Mouse (Mus musculus) forebrain, embryonic 16.5 days (tissue): ENCODE measurements around the gene Maea. TPM values are rescaled to one million over a fixed set of nuclear protein-coding genes. Genes with fewer than 3 reads are reported as not detected.

Experiments
- ATAC-seq: fragments of 200-750 bp; cut with Nextera tagmentation; 2 replicates; pipeline ENCODE4 v1.8.0; 2017; ENCODE audit warnings: mild to moderate bottlenecking, moderate library complexity
- H3K27ac ChIP-seq: fragments of 300-500 bp; sonication (generic); 2 replicates; pipeline ENCODE4 v1.5.1; 2014; ENCODE audit warnings: low read length, control low read depth
- H3K27me3 ChIP-seq: fragments of 300-500 bp; sonication (generic); replicated peaks from 2 replicates; pipeline ENCODE4 v1.6.1; 2014; ENCODE audit warnings: low read length; ENCODE audit not compliant: control insufficient read depth, insufficient read depth
- H3K36me3 ChIP-seq: fragments of 300-500 bp; sonication (generic); 2 replicates; pipeline ENCODE4 v1.6.1; 2014; ENCODE audit not compliant: control insufficient read depth, insufficient read depth
- H3K4me1 ChIP-seq: fragments of 300-500 bp; sonication (generic); replicated peaks from 2 replicates; pipeline ENCODE4 v1.6.1; 2014; ENCODE audit warnings: low read length; ENCODE audit not compliant: control insufficient read depth, insufficient read depth
- H3K4me2 ChIP-seq: fragments of 300-500 bp; sonication (generic); 2 replicates; pipeline ENCODE4 v1.6.1; 2014; ENCODE audit warnings: mild to moderate bottlenecking, low read length, control low read depth
- H3K4me3 ChIP-seq: fragments of 300-500 bp; sonication (generic); replicated peaks from 2 replicates; pipeline ENCODE4 v1.5.1; 2014; ENCODE audit warnings: mild to moderate bottlenecking, low read length, control low read depth
- H3K9ac ChIP-seq: fragments of 300-500 bp; sonication (generic); replicated peaks from 2 replicates; pipeline ENCODE4 v1.6.1; 2014; ENCODE audit warnings: low read depth, low read length, control low read depth
- H3K9me3 ChIP-seq: fragments of 300-500 bp; sonication (generic); 2 replicates; pipeline ENCODE4 v1.6.1; 2016; ENCODE audit warnings: low read length; ENCODE audit not compliant: control insufficient read depth
- WGBS: fragments of 180-500 bp; shearing (Covaris S2); extraction: QIAGEN DNeasy Blood & Tissue Kit; methylation state at CpG from one replicate; pipeline ENCODE4 v1.1.7; 2014; 5-methylcytosine and 5-hydroxymethylcytosine counted together
- polyA plus RNA-seq: library from polyadenylated mRNA; unstranded; fragments of >200 nt; fragmentation: Nextera tagmentation; extraction: Ambion mirVana; gene quantifications from 2 replicates; pipeline ENCODE4 v1.2.1, GENCODE M21; 2015

The Maea gene
- polyA plus RNA-seq, 1 experiment from 2014 or later = 106 TPM

DNA sequence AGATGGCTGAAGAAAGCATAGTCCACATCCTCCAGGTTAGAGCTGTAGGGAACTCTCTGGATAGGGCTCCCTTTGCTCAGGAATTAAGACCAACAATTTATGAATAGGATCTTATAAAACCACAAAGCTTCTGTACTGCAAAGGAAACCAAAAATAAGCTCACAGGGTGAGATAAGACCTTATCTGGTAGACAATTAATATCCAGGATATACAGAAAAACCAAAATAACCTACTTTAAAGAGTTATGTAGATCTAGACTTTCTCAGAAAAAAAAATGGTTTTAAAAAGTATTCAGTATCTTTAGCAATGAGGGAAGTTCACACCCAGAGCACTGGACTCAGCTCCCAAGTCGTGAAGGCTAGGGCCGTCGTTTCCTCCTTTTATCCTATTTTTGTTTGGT, 85.0 kb downstream of the Maea start:
- H3K36me3 ChIP-seq = 0 out of 2 replicates have a peak, but pooled peaks cover 2% of the 10 kb centered on the region
- H3K27me3 ChIP-seq = 0 out of 2 replicates have a peak, but pooled peaks cover 4% of the 10 kb centered on the region
- H3K4me2 ChIP-seq = no peak overlapping the region
- no peak overlapping the region for H3K27ac ChIP-seq
- WGBS = 84% methylated on average over 3 of the region's 3 CpGs
- no peaks in the 10 kb centered on the region for H3K9me3 ChIP-seq
- ATAC-seq = no peak
- no peaks in the 10 kb centered on the region for H3K4me1 ChIP-seq
- H3K9ac ChIP-seq = no peak overlapping the region
- no peak overlapping the region for H3K4me3 ChIP-seq

Other genes starting within 250 kb of the Maea start
- not detected in 2 replicates for gene Slc5a1, start 231.3 kb upstream of the Maea start, polyA plus RNA-seq
- 3.7 and 5.0 TPM in 2 replicates for gene Spon2, start 117.1 kb upstream of the Maea start, polyA plus RNA-seq
- 496 and 540 TPM in 2 replicates for gene Ctbp1, start 60.5 kb upstream of the Maea start, polyA plus RNA-seq
- 8.7 and 9.0 TPM in 2 replicates for gene Uvssa, start 43.0 kb downstream of the Maea start, polyA plus RNA-seq
- gene Nkx1-1, start 98.5 kb downstream of the Maea start, polyA plus RNA-seq = not detected in 2 replicates